Mouse (Mus musculus): ENCODE measurements around the gene Abi3bp.

DNA sequence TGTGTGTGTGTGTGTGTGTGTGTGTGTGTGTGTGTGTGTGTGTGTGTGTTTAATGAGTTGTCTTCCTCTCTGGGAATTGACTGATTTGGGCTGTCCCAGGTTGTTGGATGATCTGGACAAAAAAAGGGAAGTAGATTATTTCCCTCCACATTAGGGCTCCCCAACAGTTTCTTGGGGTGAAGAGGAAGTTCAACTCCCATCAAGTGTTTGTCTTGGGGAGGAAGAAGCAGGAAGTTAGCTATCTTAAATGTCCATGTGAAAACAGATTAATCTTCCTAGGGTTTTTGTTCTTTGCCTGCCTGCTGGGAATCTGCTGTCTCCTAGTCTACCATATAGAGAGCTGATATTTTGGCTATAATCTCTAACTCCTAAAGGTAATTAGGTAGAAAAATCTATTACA is 181.2 kb downstream of the Abi3bp start:
- no peak for TF ChIP-seq MAX (IDR thresholded peaks at IDR 0.05; ENCODE audit: low read length)
- TF ChIP-seq USF1 (IDR thresholded peaks at IDR 0.05; ENCODE audit: low read depth, low read length), result no peak
- no peak for TF ChIP-seq POLR2A (IDR thresholded peaks at IDR 0.05; ENCODE audit: control insufficient read depth in 1 of 2, insufficient read depth in 1 of 2, low read depth in 1 of 2, low read length in 2 of 2, poor library complexity in 1 of 2)
- TF ChIP-seq RAD21 (IDR thresholded peaks at IDR 0.05; ENCODE audit: low read depth, low read length), result no peak
- TF ChIP-seq CTCF (IDR thresholded peaks at IDR 0.05 in 2 of 3, conservative IDR thresholded peaks at IDR 0.05 in 1 of 3; ENCODE audit: control insufficient read depth in 1 of 3, insufficient read depth in 1 of 3, low read depth in 2 of 3, low read length in 3 of 3, poor library complexity in 1 of 3, severe bottlenecking in 1 of 3), result no peak
- TF ChIP-seq KAT2A (conservative IDR thresholded peaks at IDR 0.05; ENCODE audit: low read depth, low read length), result no peak
- TF ChIP-seq ETS1 (IDR thresholded peaks at IDR 0.05; ENCODE audit: low read depth, low read length), result no peak
- TF ChIP-seq EP300 (IDR thresholded peaks at IDR 0.05; ENCODE audit: low read depth in 1 of 2, low read length in 2 of 2), result peak; percentile 71 to 84
